Mouse (Mus musculus) thymus, adult 2 months (tissue): Measurements from ENCODE around the gene Gjb5.

Source experiments
- CTCF ChIP-seq: fragments of 200-500 bp; IDR thresholded peaks from 2 replicates; pipeline ENCODE4 v1.5.1; 2012; ENCODE audit warnings: mild to moderate bottlenecking, control low read depth, low read length, moderate library complexity, borderline replicate concordance; ENCODE audit not compliant: control insufficient read depth, poor library complexity, insufficient read depth; ENCODE audit errors: extremely low read depth
- POLR2A ChIP-seq: fragments of 200-500 bp; IDR thresholded peaks from 2 replicates; pipeline ENCODE4 v1.6.1; 2012; ENCODE audit warnings: mild to moderate bottlenecking, low read length, control low read depth, moderate library complexity; ENCODE audit not compliant: control insufficient read depth, poor library complexity, insufficient read depth; ENCODE audit errors: extremely low read depth

DNA sequence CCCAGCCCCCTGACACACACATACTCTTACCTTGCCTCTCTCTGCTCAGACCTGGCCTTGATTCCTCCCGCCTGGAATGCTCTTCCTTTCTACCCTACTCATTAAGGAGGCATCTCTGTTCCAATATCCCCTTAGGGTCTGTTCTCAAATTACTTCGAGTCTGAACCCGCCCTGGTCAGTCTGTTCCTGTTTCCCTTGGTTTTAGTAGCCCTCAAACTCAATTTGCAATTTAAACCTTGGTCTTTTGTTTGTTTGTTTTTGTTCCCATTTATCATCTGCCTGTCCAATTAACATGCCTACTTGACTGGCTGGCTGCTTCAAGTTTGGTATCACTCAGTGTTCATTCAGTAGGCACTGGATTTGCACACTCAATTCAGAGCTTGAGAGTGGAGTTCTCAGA is 28.9 kb downstream of the Gjb5 start:
- no peak for TF ChIP-seq CTCF
- TF ChIP-seq POLR2A = no peak
